16 mouse cellular contexts compared by ENCODE assay signal in the genomic region with DNA sequence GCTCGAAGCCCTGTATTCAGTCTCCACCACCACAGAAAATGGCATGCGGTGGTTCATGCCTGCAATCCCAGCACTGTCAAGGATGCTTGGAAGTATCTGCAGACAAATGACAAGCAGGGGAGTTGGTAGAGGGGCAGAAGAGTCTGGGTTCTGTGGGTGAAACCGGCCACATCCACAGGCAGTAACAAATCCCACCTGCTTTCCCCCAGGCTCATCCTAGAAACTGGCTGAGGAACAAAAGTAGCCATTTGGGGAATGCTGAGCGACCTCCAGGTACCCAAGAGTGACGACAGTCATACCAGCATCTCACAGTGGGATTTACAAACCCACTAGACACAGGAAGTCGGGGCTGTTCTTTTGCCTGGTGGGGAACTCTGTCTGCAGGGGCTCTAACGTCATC.
"Had no signal": no experiment of that assay in that cellular context is flagged by ENCODE, and none has a peak within 500 bp of the region (broad histone marks: within the 10 kb centered on the region; RNA-seq: fewer than 3 reads in every experiment).

No protein-coding gene starts in this region.

- H3K4me3 ChIP-seq: neural tube, embryonic 13.5 days; neural tube, embryonic 15.5 days; stomach, embryonic 15.5 days had no signal

- H3K27me3 ChIP-seq: neural tube, embryonic 13.5 days; neural tube, embryonic 15.5 days; stomach, embryonic 15.5 days had no signal

- H3K4me1 ChIP-seq: stomach, embryonic 15.5 days had no signal

- DNase-seq: retina, postnatal 1 day; right cerebral cortex, adult 18-20 months; right cerebral cortex, postnatal 14 days; right cerebral cortex, postnatal 25 days; right cerebral cortex, postnatal 4 days; spleen, adult 18-20 months; thymus, adult 18-20 months; thymus, adult 2 months; thymus, postnatal 14 days; thymus, postnatal 25 days; thymus, postnatal 36 days; thymus, postnatal 4 days had no signal

- H3K27ac ChIP-seq: neural tube, embryonic 13.5 days; neural tube, embryonic 15.5 days; stomach, embryonic 15.5 days; stomach, postnatal 0 days had no signal
